Mouse (Mus musculus) heart, embryonic 10.5 days (tissue): Measurements from ENCODE around the gene Fbxl19. TPM values are rescaled to one million over a fixed set of nuclear protein-coding genes. Genes with fewer than 3 reads are reported as not detected.

Source experiments
- DNase-seq: peaks from one replicate; pipeline ENCODE4 v3.0.0-alpha.2; 2017; ENCODE audit warnings: low spot score
- H3K27ac ChIP-seq: fragments of 300-500 bp; sonication (generic); 2 replicates; pipeline ENCODE4 v1.5.1; 2016; ENCODE audit warnings: mild to moderate bottlenecking
- H3K27me3 ChIP-seq: fragments of 300-500 bp; sonication (generic); 2 replicates; pipeline ENCODE4 v1.6.1; 2016; ENCODE audit warnings: mild to moderate bottlenecking; ENCODE audit not compliant: poor library complexity, insufficient read depth, severe bottlenecking
- H3K36me3 ChIP-seq: fragments of 300-500 bp; sonication (generic); 2 replicates; pipeline ENCODE4 v1.6.1; 2016; ENCODE audit warnings: mild to moderate bottlenecking, moderate library complexity
- H3K4me1 ChIP-seq: fragments of 300-500 bp; sonication (generic); 2 replicates; pipeline ENCODE4 v1.6.1; 2016; ENCODE audit warnings: mild to moderate bottlenecking
- H3K4me3 ChIP-seq: fragments of 300-500 bp; sonication (generic); 2 replicates; pipeline ENCODE4 v1.5.1; 2016; ENCODE audit warnings: mild to moderate bottlenecking, moderate library complexity
- H3K9me3 ChIP-seq: fragments of 300-500 bp; sonication (generic); 2 replicates; pipeline ENCODE4 v1.6.1; 2016; ENCODE audit warnings: mild to moderate bottlenecking, moderate library complexity
- WGBS: fragments of 180-500 bp; shearing (Covaris S2); methylation state at CpG from one replicate; pipeline ENCODE4 v1.1.7; 2016; 5-methylcytosine and 5-hydroxymethylcytosine counted together
- polyA plus RNA-seq: library from polyadenylated mRNA; unstranded; fragments of >200 nt; fragmentation: Nextera tagmentation; extraction: Ambion mirVana; gene quantifications from 2 replicates; pipeline ENCODE4 v1.2.1, GENCODE M21; 2016

The Fbxl19 gene
- polyA plus RNA-seq, 1 experiment from 2014 or later, result 4.8 TPM

GRCm38 (mm10) chr7:127745652-127746493 is 1.5 kb downstream of the Fbxl19 start:
- under 1% methylated on average over 37 of the region's 39 CpGs for WGBS
- Histone ChIP-seq H3K9me3 (no peaks in the 10 kb centered on the region), H3K27me3 (peaks cover 20% of the 10 kb centered on the region), H3K4me3 (peak overlapping the region; percentile 86), H3K4me1 (peaks cover 30% of the 10 kb centered on the region), H3K36me3 (peaks cover 30% of the 10 kb centered on the region), H3K27ac (peak overlapping the region; percentile 96)
- peak; percentile 98 for DNase-seq

GRCm38 (mm10) chr7:127746494-127747491 is 2.5 kb downstream of the Fbxl19 start:
- WGBS, result under 1% methylated on average over 46 of the region's 62 CpGs
- peak; percentile 81 for DNase-seq
- Histone ChIP-seq H3K27me3 (peaks cover 29% of the 10 kb centered on the region), H3K36me3 (peaks cover 40% of the 10 kb centered on the region), H3K4me3 (peak overlapping the region; percentile 86), H3K4me1 (peaks cover 30% of the 10 kb centered on the region), H3K9me3 (no peaks in the 10 kb centered on the region), H3K27ac (peak overlapping the region; percentile 96)

GRCm38 (mm10) chr7:127747559-127748234 is 3.4 kb downstream of the Fbxl19 start:
- 53% methylated on average over 6 of the region's 6 CpGs for WGBS
- H3K27ac ChIP-seq, result peak overlapping the region; percentile 96

GRCm38 (mm10) chr7:127748235-127748560 is 3.9 kb downstream of the Fbxl19 start:
- WGBS, result 91% methylated on average over 28 of the region's 28 CpGs
- Histone ChIP-seq H3K9me3 (no peaks in the 10 kb centered on the region), H3K27me3 (peaks cover 43% of the 10 kb centered on the region), H3K4me1 (peaks cover 30% of the 10 kb centered on the region), H3K36me3 (peaks cover 54% of the 10 kb centered on the region), H3K4me3 (peak overlapping the region; percentile 86; the same call in 1 of the 2 replicates), H3K27ac (peak overlapping the region; percentile 24; the same call in 1 of the 2 replicates)
- DNase-seq, result no peak

More at GRCm38 (mm10) chr7:127747559-127748234, 3.4 kb downstream of the Fbxl19 start:
- Histone ChIP-seq H3K4me1 (peaks cover 30% of the 10 kb centered on the region), H3K4me3 (peak overlapping the region; percentile 86), H3K9me3 (no peaks in the 10 kb centered on the region), H3K27me3 (peaks cover 38% of the 10 kb centered on the region), H3K36me3 (peaks cover 49% of the 10 kb centered on the region)
- DNase-seq, result peak; percentile 73

GRCm38 (mm10) chr7:127750131-127751127 is 6.1 kb downstream of the Fbxl19 start:
- no peak overlapping the region for H3K4me3 ChIP-seq
- no peaks in the 10 kb centered on the region for H3K9me3 ChIP-seq
- H3K4me1 ChIP-seq, result peaks cover 27% of the 10 kb centered on the region
- H3K36me3 ChIP-seq, result peaks cover 76% of the 10 kb centered on the region
- DNase-seq, result no peak
- no peak overlapping the region for H3K27ac ChIP-seq
- 86% methylated on average over 19 of the region's 19 CpGs for WGBS
- peaks cover 64% of the 10 kb centered on the region for H3K27me3 ChIP-seq

GRCm38 (mm10) chr7:127751619-127752018 is 7.3 kb downstream of the Fbxl19 start:
- no peak overlapping the region for H3K27ac ChIP-seq

GRCm38 (mm10) chr7:127752069-127752468 is 7.7 kb downstream of the Fbxl19 start:
- WGBS, result 93% methylated on average over 27 of the region's 27 CpGs
- Histone ChIP-seq H3K27me3 (peaks cover 80% of the 10 kb centered on the region), H3K36me3 (peaks cover 92% of the 10 kb centered on the region), H3K4me3 (no peak overlapping the region), H3K4me1 (peaks cover 23% of the 10 kb centered on the region), H3K27ac (no peak overlapping the region), H3K9me3 (no peaks in the 10 kb centered on the region)
- DNase-seq, result no peak

More at GRCm38 (mm10) chr7:127751619-127752018, 7.3 kb downstream of the Fbxl19 start:
- Histone ChIP-seq H3K27me3 (peaks cover 76% of the 10 kb centered on the region), H3K4me1 (peaks cover 27% of the 10 kb centered on the region), H3K36me3 (peaks cover 88% of the 10 kb centered on the region), H3K9me3 (no peaks in the 10 kb centered on the region), H3K4me3 (no peak overlapping the region)
- 93% methylated on average over 5 of the region's 5 CpGs for WGBS
- peak; percentile 61 for DNase-seq

GRCm38 (mm10) chr7:127753158-127753557 is 8.8 kb downstream of the Fbxl19 start:
- Histone ChIP-seq H3K27ac (no peak overlapping the region), H3K4me3 (no peak overlapping the region), H3K9me3 (no peaks in the 10 kb centered on the region), H3K36me3 (peaks cover 100% of the 10 kb centered on the region), H3K27me3 (peaks cover 91% of the 10 kb centered on the region), H3K4me1 (peaks cover 12% of the 10 kb centered on the region)
- DNase-seq, result no peak
- 71% methylated on average over 5 of the region's 5 CpGs for WGBS

- H3K4me1 ChIP-seq, result peaks cover 6% of the 10 kb centered on the region
- 86% methylated on average over 7 of the region's 7 CpGs for WGBS
- DNase-seq, result no peak
- H3K27ac ChIP-seq, result no peak overlapping the region
- no peak overlapping the region for H3K4me3 ChIP-seq
- peaks cover 100% of the 10 kb centered on the region for H3K36me3 ChIP-seq
- H3K27me3 ChIP-seq, result peaks cover 97% of the 10 kb centered on the region
- no peaks in the 10 kb centered on the region for H3K9me3 ChIP-seq
Measured at GRCm38 (mm10) chr7:127753741-127754140, 9.4 kb downstream of the Fbxl19 start.

- Histone ChIP-seq H3K9me3 (no peaks in the 10 kb centered on the region), H3K4me3 (peak overlapping the region; percentile 15; the same call in 1 of the 2 replicates), H3K27me3 (peaks cover 56% of the 10 kb centered on the region), H3K36me3 (peaks cover 75% of the 10 kb centered on the region), H3K4me1 (peaks cover 20% of the 10 kb centered on the region), H3K27ac (no peak overlapping the region)
- peak; percentile 82 for DNase-seq
- WGBS, result 15% methylated on average over 6 of the region's 6 CpGs
Measured at GRCm38 (mm10) chr7:127759716-127760115, 15.4 kb downstream of the Fbxl19 start.

GRCm38 (mm10) chr7:127760478-127760877 is 16.1 kb downstream of the Fbxl19 start:
- Histone ChIP-seq H3K27ac (no peak overlapping the region), H3K4me1 (peaks cover 20% of the 10 kb centered on the region), H3K36me3 (peaks cover 75% of the 10 kb centered on the region), H3K4me3 (no peak overlapping the region), H3K9me3 (no peaks in the 10 kb centered on the region), H3K27me3 (peaks cover 54% of the 10 kb centered on the region)
- no peak for DNase-seq
- 78% methylated on average over 3 of the region's 3 CpGs for WGBS
